Mouse (Mus musculus) forebrain, embryonic 14.5 days (tissue): ENCODE results near the gene Cabp4. TPM values are rescaled to one million over a fixed set of nuclear protein-coding genes. Genes with fewer than 3 reads are reported as not detected.

ENCODE experiments used
- ATAC-seq: fragments of 200-750 bp; cut with Nextera tagmentation; 2 replicates; pipeline ENCODE4 v1.8.0; 2017; ENCODE audit warnings: mild to moderate bottlenecking, moderate library complexity
- DNase-seq: peaks from one replicate; pipeline ENCODE4 v3.0.0-alpha.2; 2015; ENCODE audit warnings: low spot score
- H3K27ac ChIP-seq: fragments of 300-500 bp; sonication (generic); 2 replicates; pipeline ENCODE4 v1.5.1; 2014; ENCODE audit warnings: low read depth, mild to moderate bottlenecking, control low read depth, low read length, moderate library complexity
- H3K27me3 ChIP-seq: fragments of 300-500 bp; sonication (generic); replicated peaks from 2 replicates; pipeline ENCODE4 v1.6.1; 2014; ENCODE audit warnings: low read length, control low read depth, mixed read lengths; ENCODE audit not compliant: control insufficient read depth, insufficient read depth
- H3K36me3 ChIP-seq: fragments of 300-500 bp; sonication (generic); 2 replicates; pipeline ENCODE4 v1.6.1; 2014; ENCODE audit warnings: low read length, control low read depth; ENCODE audit not compliant: control insufficient read depth, insufficient read depth
- H3K4me1 ChIP-seq: fragments of 300-500 bp; sonication (generic); 2 replicates; pipeline ENCODE4 v1.6.1; 2014; ENCODE audit warnings: antibody characterized with exemption, low read length, control low read depth; ENCODE audit not compliant: control insufficient read depth, insufficient read depth
- H3K4me2 ChIP-seq: fragments of 300-500 bp; sonication (generic); 2 replicates; pipeline ENCODE4 v1.6.1; 2014; ENCODE audit warnings: mild to moderate bottlenecking, control low read depth, low read length
- H3K4me3 ChIP-seq: fragments of 300-500 bp; sonication (generic); 2 replicates; pipeline ENCODE4 v1.5.1; 2014; ENCODE audit warnings: low read depth, low read length, control low read depth
- H3K9ac ChIP-seq: fragments of 300-500 bp; sonication (generic); 2 replicates; pipeline ENCODE4 v1.6.1; 2014; ENCODE audit warnings: mild to moderate bottlenecking, low read length, control low read depth, moderate library complexity
- H3K9me3 ChIP-seq: fragments of 300-500 bp; sonication (generic); replicated peaks from 2 replicates; pipeline ENCODE4 v1.6.1; 2016; ENCODE audit warnings: low read length, control low read depth, mixed read lengths; ENCODE audit not compliant: control insufficient read depth
- WGBS: fragments of 180-500 bp; shearing (Covaris S2); extraction: QIAGEN DNeasy Blood & Tissue Kit; methylation state at CpG from one replicate; pipeline ENCODE4 v1.1.7; 2014; 5-methylcytosine and 5-hydroxymethylcytosine counted together
- polyA plus RNA-seq: library from polyadenylated mRNA; unstranded; fragments of >200 nt; fragmentation: Nextera tagmentation; extraction: Ambion mirVana; gene quantifications from 2 replicates; pipeline ENCODE4 v1.2.1, GENCODE M21; 2014

The Cabp4 gene
- polyA plus RNA-seq, 1 experiment from 2014 or later = 0.08 TPM

DNA sequence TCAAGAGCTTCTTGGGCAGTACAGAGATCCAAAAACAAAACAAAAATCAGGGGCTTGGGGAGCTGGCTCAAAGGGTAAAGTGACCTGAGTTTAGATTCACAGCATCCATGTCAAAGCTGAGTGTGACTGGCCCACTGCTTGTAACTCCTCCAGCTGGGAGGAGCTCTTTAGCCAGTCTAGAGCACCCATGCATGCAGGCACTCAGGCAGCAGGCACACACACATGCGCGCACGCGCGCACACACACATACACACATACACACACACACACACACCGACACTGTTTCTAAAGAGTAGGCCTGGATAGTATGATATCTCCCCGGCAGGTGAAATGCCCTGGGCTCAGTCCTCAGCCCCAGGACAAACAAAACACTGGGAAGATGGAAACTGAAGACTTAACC is 26.8 kb downstream of the Cabp4 start:
- peaks cover 61% of the 10 kb centered on the region for H3K36me3 ChIP-seq

DNA sequence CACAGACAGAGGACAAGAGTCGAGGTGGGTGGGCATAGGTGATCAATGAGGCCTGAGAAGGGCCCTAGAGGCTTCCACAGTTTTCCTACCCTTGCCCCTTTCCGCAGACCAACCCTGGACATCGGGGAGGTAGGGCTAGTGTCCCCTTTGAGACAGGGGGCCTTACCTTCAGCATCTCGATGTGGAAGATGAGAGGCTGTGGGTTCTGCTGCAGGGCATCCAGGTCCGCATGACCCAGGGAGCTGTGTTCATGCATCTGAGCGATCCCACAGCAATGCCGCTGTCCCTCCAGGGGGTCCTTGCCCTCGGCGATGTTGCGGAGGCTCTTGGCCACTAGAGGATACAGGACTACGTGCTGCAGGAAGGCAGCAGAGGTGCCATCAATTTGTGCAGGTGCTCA is 28.0 kb downstream of the Cabp4 start:
- DNase-seq = no peak
- Histone ChIP-seq H3K27me3 (no peaks in the 10 kb centered on the region), H3K9ac (no peak overlapping the region), H3K9me3 (no peaks in the 10 kb centered on the region), H3K36me3 (peaks cover 71% of the 10 kb centered on the region), H3K27ac (no peak overlapping the region), H3K4me1 (peaks cover 4% of the 10 kb centered on the region), H3K4me3 (no peak overlapping the region), H3K4me2 (no peak overlapping the region)
- ATAC-seq = no peak
- WGBS = 86% methylated on average over 11 of the region's 11 CpGs

More for the DNA sequence above, 26.8 kb downstream of the Cabp4 start:
- Histone ChIP-seq H3K27me3 (no peaks in the 10 kb centered on the region), H3K4me2 (no peak overlapping the region), H3K9ac (no peak overlapping the region), H3K4me3 (no peak overlapping the region), H3K9me3 (no peaks in the 10 kb centered on the region), H3K27ac (no peak overlapping the region), H3K4me1 (peaks cover 4% of the 10 kb centered on the region)
- no peak for DNase-seq
- ATAC-seq = no peak
- 97% methylated on average over 7 of the region's 7 CpGs for WGBS

DNA sequence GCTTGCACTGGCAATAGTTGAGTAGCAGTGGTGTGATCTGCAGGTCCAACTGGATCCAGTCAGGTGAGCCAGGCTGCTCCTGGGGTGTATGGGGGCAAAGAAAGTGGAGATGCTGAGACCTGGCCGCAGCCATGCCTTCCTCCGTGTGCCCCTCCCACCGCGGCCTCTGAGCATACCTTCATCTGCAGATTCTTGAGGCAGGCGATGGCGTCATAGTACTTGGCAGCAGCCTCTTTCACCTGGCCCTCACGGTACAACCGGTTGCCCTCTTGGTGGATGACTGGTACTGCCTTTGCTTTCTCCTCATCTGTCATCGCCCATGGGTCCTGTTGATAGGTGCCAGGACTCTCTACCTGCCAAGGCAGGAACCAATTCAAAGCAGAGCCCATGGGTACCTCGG is 28.7 kb downstream of the Cabp4 start:
- H3K4me3 ChIP-seq = no peak overlapping the region
- peaks cover 71% of the 10 kb centered on the region for H3K36me3 ChIP-seq
- no peaks in the 10 kb centered on the region for H3K27me3 ChIP-seq
- DNase-seq = no peak
- ATAC-seq = no peak
- H3K4me1 ChIP-seq = no peaks in the 10 kb centered on the region
- no peak overlapping the region for H3K4me2 ChIP-seq
- WGBS = 94% methylated on average over 10 of the region's 10 CpGs
- no peaks in the 10 kb centered on the region for H3K9me3 ChIP-seq
- no peak overlapping the region for H3K27ac ChIP-seq
- no peak overlapping the region for H3K9ac ChIP-seq

DNA sequence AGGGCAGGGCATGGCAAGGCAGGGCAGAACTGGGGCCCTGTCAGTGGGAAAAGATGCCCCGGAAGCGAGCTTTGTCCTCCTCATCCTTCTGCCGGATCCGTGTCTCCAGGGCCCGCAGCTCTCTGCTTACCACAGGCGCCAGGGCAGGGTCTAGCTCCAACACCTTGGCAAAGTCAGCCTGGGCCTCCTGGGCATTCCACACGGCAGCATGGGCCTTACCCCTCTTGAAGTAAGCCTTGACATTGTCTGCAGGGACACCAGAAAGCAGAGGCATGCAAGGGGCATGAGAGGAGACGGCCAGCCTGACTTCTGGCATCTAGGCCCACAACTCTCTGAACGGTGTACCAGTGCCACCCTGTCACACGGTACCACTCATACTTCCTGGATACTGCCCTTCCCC is 29.3 kb downstream of the Cabp4 start:
- Histone ChIP-seq H3K27me3 (no peaks in the 10 kb centered on the region), H3K27ac (no peak overlapping the region), H3K9ac (no peak overlapping the region), H3K4me1 (no peaks in the 10 kb centered on the region), H3K9me3 (no peaks in the 10 kb centered on the region), H3K36me3 (peaks cover 71% of the 10 kb centered on the region), H3K4me2 (no peak overlapping the region), H3K4me3 (no peak overlapping the region)
- WGBS = 95% methylated on average over 10 of the region's 10 CpGs
- DNase-seq = no peak
- ATAC-seq = no peak

- H3K4me1 ChIP-seq = no peaks in the 10 kb centered on the region
- ATAC-seq = no peak
- H3K27me3 ChIP-seq = no peaks in the 10 kb centered on the region
- no peak overlapping the region for H3K9ac ChIP-seq
- no peak overlapping the region for H3K4me2 ChIP-seq
- DNase-seq = no peak
- H3K9me3 ChIP-seq = no peaks in the 10 kb centered on the region
- H3K27ac ChIP-seq = no peak overlapping the region
- no peak overlapping the region for H3K4me3 ChIP-seq
- peaks cover 70% of the 10 kb centered on the region for H3K36me3 ChIP-seq
- 76% methylated on average over 5 of the region's 5 CpGs for WGBS
These were observed 30.0 kb downstream of the Cabp4 start for GRCm38 (mm10) chr19:4113806-4114230.

DNA sequence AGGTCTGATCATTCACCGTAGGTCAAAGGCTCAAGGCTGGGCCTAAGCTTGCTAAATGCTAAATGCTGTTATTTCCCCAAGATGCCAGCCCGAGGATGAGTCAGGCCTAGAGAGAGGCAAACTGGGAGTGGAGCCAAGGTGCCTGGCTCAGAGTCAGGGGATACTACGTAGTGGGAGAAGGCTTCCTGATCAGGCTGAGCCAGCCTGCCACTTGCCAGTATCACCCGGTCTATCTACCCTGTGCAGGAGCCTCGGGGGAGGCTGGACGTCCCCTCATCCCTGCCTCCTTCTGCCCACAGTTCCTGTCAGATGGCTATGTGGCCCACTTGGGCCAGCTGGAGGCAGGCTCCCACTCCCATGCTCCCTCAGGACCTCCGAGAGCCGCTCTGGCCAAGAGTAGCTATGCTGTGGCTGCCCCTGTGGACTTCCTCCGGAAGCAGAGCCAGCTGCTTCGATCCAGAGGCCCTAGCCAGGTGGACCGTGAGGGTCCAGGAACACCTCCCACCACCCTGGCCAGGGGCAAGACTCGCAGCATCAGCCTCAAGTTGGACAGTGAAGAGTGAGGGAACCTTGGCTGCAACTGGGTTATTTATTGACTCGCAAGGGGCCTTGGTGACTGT is 30.5 kb downstream of the Cabp4 start:
- Histone ChIP-seq H3K9me3 (no peaks in the 10 kb centered on the region), H3K36me3 (peaks cover 68% of the 10 kb centered on the region), H3K4me2 (no peak overlapping the region), H3K27me3 (no peaks in the 10 kb centered on the region), H3K27ac (no peak overlapping the region), H3K9ac (no peak overlapping the region), H3K4me3 (no peak overlapping the region), H3K4me1 (no peaks in the 10 kb centered on the region)
- DNase-seq = peak; percentile 53
- no peak for ATAC-seq
- 82% methylated on average over 13 of the region's 13 CpGs for WGBS

- Histone ChIP-seq H3K4me2 (no peak overlapping the region), H3K36me3 (peaks cover 62% of the 10 kb centered on the region)
- 93% methylated on average over 26 of the region's 26 CpGs for WGBS
These were observed 31.5 kb downstream of the Cabp4 start for GRCm38 (mm10) chr19:4112063-4112960.

DNA sequence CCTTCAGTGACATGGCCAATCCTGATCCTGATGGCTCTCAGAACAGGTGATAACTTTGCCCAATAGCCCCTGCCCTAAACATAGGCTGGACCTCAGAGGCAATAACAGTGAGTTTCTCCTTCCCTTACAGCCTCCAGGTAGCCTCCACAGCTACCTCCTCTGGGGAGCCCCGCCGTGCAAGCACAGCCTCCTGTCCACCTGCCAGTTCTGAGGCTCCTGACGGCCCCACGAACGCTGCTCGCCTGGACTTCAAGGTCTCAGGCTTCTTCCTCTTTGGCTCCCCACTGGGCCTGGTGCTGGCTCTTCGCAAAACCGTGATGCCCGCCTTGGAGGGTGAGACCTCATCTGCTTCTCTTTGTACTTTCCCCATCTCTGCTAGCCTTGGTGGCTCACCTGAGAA is 35.3 kb downstream of the Cabp4 start:
- 90% methylated on average over 9 of the region's 9 CpGs for WGBS
- Histone ChIP-seq H3K27ac (no peak overlapping the region), H3K27me3 (no peaks in the 10 kb centered on the region), H3K4me2 (no peak overlapping the region), H3K36me3 (peaks cover 27% of the 10 kb centered on the region), H3K4me1 (no peaks in the 10 kb centered on the region), H3K9me3 (no peaks in the 10 kb centered on the region), H3K9ac (no peak overlapping the region), H3K4me3 (no peak overlapping the region)
- ATAC-seq = no peak
- no peak for DNase-seq

More at GRCm38 (mm10) chr19:4112063-4112960, 31.5 kb downstream of the Cabp4 start:
- no peak overlapping the region for H3K4me3 ChIP-seq
- no peaks in the 10 kb centered on the region for H3K9me3 ChIP-seq
- DNase-seq = no peak
- H3K27ac ChIP-seq = no peak overlapping the region
- H3K4me1 ChIP-seq = no peaks in the 10 kb centered on the region
- no peaks in the 10 kb centered on the region for H3K27me3 ChIP-seq
- H3K9ac ChIP-seq = no peak overlapping the region
- no peak for ATAC-seq

DNA sequence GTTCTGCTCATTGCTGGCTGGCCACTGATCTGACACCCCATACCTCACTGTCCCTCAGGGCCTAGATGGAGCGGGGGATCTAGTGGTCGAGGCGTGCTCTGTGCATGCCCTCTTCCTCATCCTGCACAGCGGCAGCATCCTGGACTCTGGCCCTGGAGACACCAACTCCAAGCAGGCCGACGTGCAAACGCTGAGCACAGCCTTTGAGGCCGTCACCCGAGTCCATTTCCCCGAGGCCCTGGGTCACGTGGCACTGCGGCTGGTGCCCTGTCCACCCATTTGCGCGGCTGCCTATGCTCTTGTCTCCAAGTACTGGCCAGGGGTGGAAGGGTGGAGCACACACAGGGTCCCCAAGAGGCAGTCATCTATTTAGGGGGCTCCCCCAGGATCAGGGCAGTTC is 37.2 kb downstream of the Cabp4 start:
- no peak overlapping the region for H3K9ac ChIP-seq

More for the DNA sequence above, 37.2 kb downstream of the Cabp4 start:
- H3K27me3 ChIP-seq = 0 out of 2 replicates have a peak, but pooled peaks cover 2% of the 10 kb centered on the region
- ATAC-seq = no peak
- 0 out of 2 replicates have a peak, but pooled peaks cover 16% of the 10 kb centered on the region for H3K36me3 ChIP-seq
- no peak overlapping the region for H3K27ac ChIP-seq
- no peak overlapping the region for H3K4me3 ChIP-seq
- no peaks in the 10 kb centered on the region for H3K9me3 ChIP-seq
- H3K4me2 ChIP-seq = no peak overlapping the region
- WGBS = 89% methylated on average over 14 of the region's 14 CpGs
- peaks cover 2% of the 10 kb centered on the region; the same call in 1 of the 2 replicates for H3K4me1 ChIP-seq
- no peak for DNase-seq
